Mouse (Mus musculus) spleen, adult 2 months (tissue): ENCODE measurements at regions not wholly inside any gene's neighbourhood (a gene's known extent, or its start where the extent isn't known, plus 50 kb on each side); places are given as distances from the start of the nearest gene placed in this dataset.

Experiments
- CTCF ChIP-seq: fragments of 200-500 bp; IDR thresholded peaks from 2 replicates; pipeline ENCODE4 v1.5.1; 2011; ENCODE audit warnings: mild to moderate bottlenecking, inconsistent platforms; ENCODE audit not compliant: insufficient read depth, insufficient read length, insufficient replicate concordance; ENCODE audit errors: extremely low read depth
- POLR2A ChIP-seq: fragments of 200-500 bp; IDR thresholded peaks from 2 replicates; pipeline ENCODE4 v1.6.1; 2011; ENCODE audit warnings: low read depth, low read length, inconsistent platforms

- TF ChIP-seq CTCF (no peak), POLR2A (no peak)
Measured at GRCm38 (mm10) chr2:51055339-51055738, 93.6 kb downstream of the Rnd3 start.
